Mouse (Mus musculus) central nervous system, embryonic 14 days (tissue): ENCODE results near the gene Ttc25. TPM values are rescaled to one million over a fixed set of nuclear protein-coding genes. Genes with fewer than 3 reads are reported as not detected.

Experiments
- polyA plus RNA-seq: library from polyadenylated mRNA; depleted of rRNA; stranded (reverse); fragments of >200 nt; gene quantifications from 2 replicates; pipeline ENCODE4 v1.2.3, GENCODE M21; 2012; rRNA removed

Gene Ttc25
- polyA plus RNA-seq, result 1.6 and 1.7 TPM in 2 replicates

GRCm38 (mm10) chr11:100544832-100545745 is at the start of gene Ttc25:
Gene Ttc25 (plus strand): TSS chr11:100545607.

GRCm38 (mm10) chr11:100527458-100528374 is 17.7 kb upstream of the Ttc25 start, which contains the start of gene Acly:
Gene Acly (minus strand): TSS chr11:100528000.

GRCm38 (mm10) chr11:100574708-100575483 is 29.5 kb downstream of the Ttc25 start, which contains the start of gene Cnp:
Gene Cnp (plus strand): TSS chr11:100574904.

GRCm38 (mm10) chr11:100618761-100619484 is 73.5 kb downstream of the Ttc25 start, which contains the start of gene Nkiras2:
Gene Nkiras2 (plus strand): TSS chr11:100619244.

GRCm38 (mm10) chr11:100619982-100620381 is 74.6 kb downstream of the Ttc25 start, which contains the start of gene Dnajc7:
Gene Dnajc7 (minus strand): TSS chr11:100620168.

Other genes with a start within 250 kb of the Ttc25 start
- 320 and 367 TPM in 2 replicates for gene Eif1, start 225.7 kb upstream of the Ttc25 start, polyA plus RNA-seq
- 0.26 and 0.29 TPM in 2 replicates for gene Gast, start 211.2 kb upstream of the Ttc25 start, polyA plus RNA-seq
- gene Hap1, start 189.5 kb upstream of the Ttc25 start, polyA plus RNA-seq, result 183 and 184 TPM in 2 replicates
- gene Jup, start 147.8 kb upstream of the Ttc25 start, polyA plus RNA-seq, result 57.1 and 75.3 TPM in 2 replicates
- 18.9 and 36.6 TPM in 2 replicates for gene P3h4, start 130.8 kb upstream of the Ttc25 start, polyA plus RNA-seq
- gene Fkbp10, start 129.9 kb upstream of the Ttc25 start, polyA plus RNA-seq, result 29.8 and 75.3 TPM in 2 replicates
- gene Nt5c3b, start 103.8 kb upstream of the Ttc25 start, polyA plus RNA-seq, result 113 and 117 TPM in 2 replicates
- 1.5 TPM in 2 replicates for gene Klhl10, start 103.7 kb upstream of the Ttc25 start, polyA plus RNA-seq
- gene Klhl11, start 72.9 kb upstream of the Ttc25 start, polyA plus RNA-seq, result 7.5 and 8.1 TPM in 2 replicates
- 182 and 207 TPM in 2 replicates for gene Acly, start 17.6 kb upstream of the Ttc25 start, polyA plus RNA-seq
- gene Cnp, start 29.3 kb downstream of the Ttc25 start, polyA plus RNA-seq, result 15.2 and 19.3 TPM in 2 replicates
- gene Nkiras2, start 73.6 kb downstream of the Ttc25 start, polyA plus RNA-seq, result 93.5 and 98.6 TPM in 2 replicates
- gene Dnajc7, start 74.6 kb downstream of the Ttc25 start, polyA plus RNA-seq, result 241 and 259 TPM in 2 replicates
- 0.26 and 2.1 TPM in 2 replicates for gene Zfp385c, start 146.8 kb downstream of the Ttc25 start, polyA plus RNA-seq
- 3.3 and 3.5 TPM in 2 replicates for gene Dhx58, start 158.7 kb downstream of the Ttc25 start, polyA plus RNA-seq
- gene Kat2a, start 166.9 kb downstream of the Ttc25 start, polyA plus RNA-seq, result 62.1 and 66.2 TPM in 2 replicates
- gene Hspb9, start 168.2 kb downstream of the Ttc25 start, polyA plus RNA-seq, result not detected in 2 replicates
- gene Rab5c, start 192.6 kb downstream of the Ttc25 start, polyA plus RNA-seq, result 202 and 208 TPM in 2 replicates
- gene Kcnh4, start 214.3 kb downstream of the Ttc25 start, polyA plus RNA-seq, result 26.0 and 29.2 TPM in 2 replicates
- gene Hcrt, start 217.3 kb downstream of the Ttc25 start, polyA plus RNA-seq, result 0.15 and 0.38 TPM in 2 replicates
- gene Ghdc, start 225.3 kb downstream of the Ttc25 start, polyA plus RNA-seq, result 5.9 and 8.0 TPM in 2 replicates